Mouse (Mus musculus) urinary bladder, postnatal 36 days (tissue): ENCODE measurements around the gene Rorb.

Source experiments
- DNase-seq, 2 experiments: peaks; one replicate each; pipeline ENCODE4 v3.0.0; 2022; ENCODE audit warnings: low spot score in 2 of 2, mixed read lengths in 1 of 2

The Rorb gene

GRCm38 (mm10) chr19:19110793-19111427 is at the start of gene Rorb:
Gene Rorb, minus strand, starts transcription at chr19:19111196.
- DNase-seq = peak; percentile 59 to 76

GRCm38 (mm10) chr19:19148847-19149246 is 37.9 kb upstream of the Rorb start:
- no peak for DNase-seq

- DNase-seq = no peak
Measured at GRCm38 (mm10) chr19:19144447-19144846, 33.5 kb upstream of the Rorb start.

GRCm38 (mm10) chr19:19136856-19137255 is 25.9 kb upstream of the Rorb start:
- DNase-seq = no peak

- no peak for DNase-seq
Measured at GRCm38 (mm10) chr19:19135838-19136237, 24.8 kb upstream of the Rorb start.

GRCm38 (mm10) chr19:19122324-19122723 is 11.3 kb upstream of the Rorb start:
- DNase-seq = no peak

- DNase-seq = no peak
Measured at GRCm38 (mm10) chr19:19112180-19112579, 1.2 kb upstream of the Rorb start.

- DNase-seq = no peak
Measured at GRCm38 (mm10) chr19:19111428-19112170, 603 bp upstream of the Rorb start.

- peak; percentile 7 to 27 for DNase-seq
Measured at GRCm38 (mm10) chr19:19110011-19110768, 806 bp downstream of the Rorb start.

- DNase-seq = no peak
Measured at GRCm38 (mm10) chr19:19108596-19109381, 2.2 kb downstream of the Rorb start.

- DNase-seq = no peak
Measured at GRCm38 (mm10) chr19:19104581-19104980, 6.4 kb downstream of the Rorb start.

- DNase-seq = no peak
Measured at GRCm38 (mm10) chr19:19097149-19097548, 13.8 kb downstream of the Rorb start.

- no peak for DNase-seq
Measured at GRCm38 (mm10) chr19:19089427-19089826, 21.6 kb downstream of the Rorb start.

GRCm38 (mm10) chr19:19077880-19078279 is 33.1 kb downstream of the Rorb start:
- DNase-seq = no peak

- no peak for DNase-seq
Measured at GRCm38 (mm10) chr19:19074756-19075155, 36.2 kb downstream of the Rorb start.

GRCm38 (mm10) chr19:19058710-19059398 is 52.1 kb downstream of the Rorb start:
- DNase-seq = no peak

- no peak for DNase-seq
Measured at GRCm38 (mm10) chr19:19058201-19058600, 52.8 kb downstream of the Rorb start.

GRCm38 (mm10) chr19:19043138-19043537 is 67.9 kb downstream of the Rorb start:
- no peak for DNase-seq

GRCm38 (mm10) chr19:19040800-19041199 is 70.2 kb downstream of the Rorb start:
- DNase-seq = no peak

- DNase-seq = no peak
Measured at GRCm38 (mm10) chr19:19034482-19035315, 76.3 kb downstream of the Rorb start.
